Mouse (Mus musculus) cerebellum, adult 18-20 months (tissue): Measurements from ENCODE around the gene Kcnq4.

Experiments used
- DNase-seq, 2 experiments: peaks; one replicate each; pipeline ENCODE4 v3.0.0; 2021

Gene Kcnq4

GRCm38 (mm10) chr4:120725516-120726090 is 22.8 kb downstream of the Kcnq4 start:
- DNase-seq: no peak

- DNase-seq: no peak
These were observed 26.8 kb downstream of the Kcnq4 start for GRCm38 (mm10) chr4:120721574-120721973.

GRCm38 (mm10) chr4:120719152-120719551 is 29.3 kb downstream of the Kcnq4 start:
- no peak for DNase-seq

- DNase-seq: no peak
These were observed 30.8 kb downstream of the Kcnq4 start for GRCm38 (mm10) chr4:120717591-120717990.

DNA sequence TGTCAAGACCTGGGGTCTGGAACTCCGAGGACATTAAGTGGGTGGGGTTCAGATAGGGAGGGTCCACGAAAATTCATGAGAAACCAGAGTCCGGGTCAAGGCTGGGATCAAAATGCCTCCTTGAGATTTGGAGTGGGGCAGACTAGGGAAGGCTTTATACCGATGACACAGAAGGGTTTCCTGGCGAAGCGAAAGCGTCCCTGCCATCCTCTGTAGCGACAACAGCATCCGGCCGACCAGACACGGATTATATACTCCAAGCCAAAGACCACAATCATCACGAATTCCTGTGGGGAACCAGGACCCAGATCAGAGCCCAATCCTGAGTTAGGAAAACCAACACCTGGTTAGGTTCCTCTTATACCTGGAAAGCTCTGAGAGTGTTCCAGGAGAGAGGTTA is 31.6 kb downstream of the Kcnq4 start:
- DNase-seq: no peak

- DNase-seq: peak; percentile 41 to 66
These were observed 32.3 kb downstream of the Kcnq4 start for GRCm38 (mm10) chr4:120716141-120716571.

DNA sequence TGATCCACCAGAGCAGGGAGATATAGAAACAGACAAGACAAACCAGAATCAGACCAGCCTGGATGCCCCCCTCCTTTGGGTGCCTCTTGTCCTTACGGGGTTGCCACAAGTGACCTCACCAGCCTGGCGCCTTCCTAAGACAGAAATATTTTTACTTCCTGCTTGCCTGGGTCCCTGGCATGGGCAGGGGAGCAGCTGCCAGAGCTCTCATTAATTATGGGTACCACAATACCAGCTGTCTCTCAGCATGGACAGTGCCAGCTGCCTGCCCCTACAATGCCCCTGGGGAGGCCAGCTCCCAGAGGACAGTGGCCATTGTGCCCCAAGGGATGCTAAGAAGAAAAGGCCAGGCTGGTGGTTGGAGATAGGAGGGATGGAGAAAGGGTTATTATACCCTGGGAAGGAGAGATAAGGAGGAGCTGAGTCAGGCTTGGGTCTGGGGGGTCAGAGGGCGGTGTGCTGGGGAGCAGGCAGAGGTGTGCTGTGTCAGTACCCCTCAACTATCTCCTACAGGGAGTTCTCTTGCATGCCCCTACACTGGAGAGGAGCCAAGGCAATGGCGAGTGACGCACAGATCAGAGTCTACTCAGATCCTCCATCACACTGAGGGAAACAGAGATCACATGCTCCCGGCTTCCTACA is 34.4 kb downstream of the Kcnq4 start:
- no peak for DNase-seq

DNA sequence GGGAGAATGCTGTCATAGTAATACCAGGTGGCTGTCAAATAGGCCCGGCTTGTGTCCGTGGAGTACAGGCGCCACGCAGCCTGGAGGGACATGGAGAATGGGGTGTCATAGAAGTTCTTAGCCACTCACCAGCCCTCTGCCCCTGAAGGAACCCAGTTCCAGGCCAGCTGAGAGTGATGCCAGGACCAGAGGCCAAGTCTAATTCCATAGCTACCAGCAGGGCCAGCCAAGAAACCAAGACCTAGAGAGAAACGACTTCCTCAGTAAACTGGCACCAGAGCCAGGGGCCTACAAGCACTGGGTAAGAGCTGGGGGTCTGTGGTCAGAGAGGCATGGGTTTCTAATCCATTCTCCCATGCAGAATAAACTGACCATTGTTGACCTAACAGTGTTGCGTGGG is 35.4 kb downstream of the Kcnq4 start:
- no peak for DNase-seq

GRCm38 (mm10) chr4:120712236-120712635 is 36.2 kb downstream of the Kcnq4 start:
- no peak for DNase-seq

DNA sequence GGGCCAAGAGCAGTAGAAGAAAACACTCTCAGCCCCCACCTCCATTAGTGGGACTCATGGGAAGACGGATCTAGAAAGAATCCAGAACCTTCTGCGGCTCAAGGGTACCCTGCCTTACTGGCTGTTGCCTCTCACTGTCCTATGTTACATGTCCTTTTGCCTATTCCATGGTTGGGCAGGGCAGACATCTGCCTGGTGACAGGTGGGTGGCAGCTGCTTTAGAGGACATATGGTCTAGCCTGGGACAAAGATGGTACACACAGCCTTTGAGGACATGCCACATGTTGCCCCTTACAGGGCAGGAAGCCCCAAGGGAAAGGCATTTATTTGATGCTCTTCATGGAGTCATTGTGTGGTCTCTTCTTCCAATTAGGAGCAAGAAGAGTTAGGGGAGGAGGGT is 45.9 kb downstream of the Kcnq4 start:
- no peak for DNase-seq

GRCm38 (mm10) chr4:120702056-120702455 is 46.4 kb downstream of the Kcnq4 start:
- DNase-seq: peak; percentile 41 to 52

GRCm38 (mm10) chr4:120701180-120701579 is 47.2 kb downstream of the Kcnq4 start:
- DNase-seq: no peak

DNA sequence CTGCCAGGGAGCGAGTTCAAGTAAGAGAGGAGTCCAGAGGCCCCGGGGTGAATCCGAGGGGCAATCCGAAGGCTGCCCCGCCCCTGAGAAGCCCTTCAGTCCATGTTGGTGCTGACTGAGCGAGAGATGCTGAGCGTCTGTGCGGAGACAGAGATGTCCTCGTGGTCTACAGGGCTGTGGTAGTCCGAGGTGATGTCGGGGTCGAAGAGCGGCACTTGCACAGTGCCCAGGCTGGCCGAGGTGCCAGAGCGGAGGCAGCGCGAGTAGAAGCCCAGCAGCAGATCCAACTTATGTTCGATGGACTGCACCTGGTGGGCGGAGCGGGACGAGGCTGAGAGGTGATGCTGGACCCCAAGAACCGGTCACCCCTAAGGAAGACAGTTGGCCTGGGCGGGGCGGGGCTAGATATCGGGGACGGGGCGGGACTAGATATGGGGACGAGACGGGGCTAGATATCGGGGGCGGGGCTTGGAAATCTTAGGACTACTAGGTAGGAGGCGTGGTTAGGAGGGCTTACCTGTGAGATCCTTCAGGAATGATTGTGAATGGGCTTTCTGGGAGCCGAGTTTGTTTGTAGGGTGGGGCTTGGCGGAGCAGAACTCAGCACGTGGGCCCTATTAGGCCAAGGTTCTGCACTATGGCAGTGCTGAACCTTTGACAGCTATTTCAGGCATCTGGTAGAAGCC is 50.5 kb downstream of the Kcnq4 start:
- no peak for DNase-seq

GRCm38 (mm10) chr4:120697353-120697752 is 51.1 kb downstream of the Kcnq4 start:
- DNase-seq: no peak

DNA sequence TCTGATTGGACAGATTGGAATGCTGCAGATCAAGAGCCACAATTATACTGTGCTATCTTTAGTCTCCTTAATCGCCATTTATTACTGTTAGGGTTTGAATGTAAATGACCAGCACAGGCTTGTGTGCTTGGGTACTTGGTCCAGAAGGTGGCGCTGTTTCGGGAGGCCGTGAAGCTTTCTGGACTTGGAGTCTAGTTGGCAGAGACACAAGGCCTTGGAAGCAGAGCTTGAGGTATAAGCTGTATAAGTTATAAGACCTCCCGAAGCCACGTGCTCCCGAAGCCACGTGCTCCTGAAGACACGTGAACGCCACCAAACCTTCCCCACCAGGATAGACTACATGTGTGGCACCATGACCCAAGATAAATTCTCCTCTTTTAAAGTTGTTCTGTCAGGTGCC is 55.7 kb downstream of the Kcnq4 start:
- peak; percentile 61 to 64 for DNase-seq

GRCm38 (mm10) chr4:120689317-120689716 is 59.1 kb downstream of the Kcnq4 start:
- no peak for DNase-seq

DNA sequence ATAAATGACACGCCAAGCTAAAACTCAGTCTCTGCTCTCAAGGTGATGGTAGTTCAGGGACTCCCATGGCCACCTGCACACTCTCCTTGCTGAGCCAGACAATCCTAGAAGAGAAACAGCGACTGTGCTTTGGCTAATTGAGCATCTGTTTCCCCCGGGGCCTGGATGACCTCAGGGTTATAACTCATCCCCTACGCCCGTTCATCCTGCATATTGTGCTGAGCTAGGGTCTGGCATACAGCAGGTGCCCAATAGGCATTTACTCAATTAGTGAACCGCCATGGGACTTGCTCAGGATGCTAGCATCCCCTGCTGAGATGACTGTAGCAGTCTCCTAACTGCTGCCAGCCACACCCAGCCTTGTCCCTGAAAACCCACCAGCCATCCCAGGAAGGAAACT is 61.1 kb downstream of the Kcnq4 start:
- DNase-seq: no peak

DNA sequence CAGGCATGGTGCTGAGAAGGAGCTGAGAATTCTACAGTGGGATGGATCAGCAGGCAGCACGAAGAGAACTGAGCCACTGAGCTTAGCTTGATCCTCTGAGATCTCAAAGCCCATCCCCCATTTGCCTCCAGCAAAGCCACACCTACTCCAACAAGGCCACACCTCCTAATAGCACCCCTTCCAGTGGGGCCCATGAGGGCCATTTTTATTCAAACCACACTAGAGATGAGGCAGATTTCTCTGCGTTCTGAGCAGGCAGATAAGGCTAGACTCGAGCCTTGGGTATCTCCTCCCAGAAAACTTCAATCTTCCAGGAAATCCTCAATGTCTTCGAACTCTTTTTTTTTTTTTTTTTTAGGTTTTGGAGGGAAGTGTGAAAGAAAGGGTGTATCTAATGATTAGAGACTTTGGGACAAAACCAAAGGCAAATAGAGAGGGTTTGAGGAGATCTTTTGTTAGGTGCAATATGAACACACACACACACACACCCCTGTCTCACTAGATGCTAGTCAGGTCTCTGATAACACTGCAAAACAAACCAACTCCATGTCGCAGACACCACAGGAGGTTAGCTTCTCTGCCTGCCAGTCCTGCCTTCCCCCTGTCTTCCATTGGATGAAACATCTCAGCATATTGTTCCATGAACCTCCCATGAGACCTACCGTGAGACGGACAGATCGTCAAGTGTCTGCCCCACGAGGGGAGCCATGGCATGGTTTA is 65.0 kb downstream of the Kcnq4 start:
- DNase-seq: no peak

- peak; percentile 71 to 82 for DNase-seq
These were observed 66.2 kb downstream of the Kcnq4 start for GRCm38 (mm10) chr4:120682168-120682567.

GRCm38 (mm10) chr4:120680953-120681352 is 67.5 kb downstream of the Kcnq4 start:
- DNase-seq: peak; percentile 58 to 61

- no peak for DNase-seq
These were observed 72.8 kb downstream of the Kcnq4 start for GRCm38 (mm10) chr4:120675640-120676039.

GRCm38 (mm10) chr4:120674775-120675451 is 73.5 kb downstream of the Kcnq4 start:
- DNase-seq: no peak

- DNase-seq: no peak
These were observed 74.8 kb downstream of the Kcnq4 start for GRCm38 (mm10) chr4:120673606-120674005.
